Mouse (Mus musculus) stomach, postnatal 0 days (tissue): Measurements from ENCODE around the gene Calhm1.

Source experiments
- CTCF ChIP-seq: IDR thresholded peaks from 2 replicates; pipeline ENCODE4 v1.5.1; 2016; ENCODE audit warnings: antibody characterized with exemption, low read depth, mild to moderate bottlenecking, moderate library complexity
- EP300 ChIP-seq: optimal IDR thresholded peaks from 2 replicates; pipeline ENCODE3; 2016; ENCODE audit warnings: antibody characterized with exemption

- TF ChIP-seq CTCF: no peak
- no peak for TF ChIP-seq EP300
These were observed 48.1 kb upstream of the Calhm1 start for GRCm38 (mm10) chr19:47192158-47192557.
